Mouse (Mus musculus): ENCODE data around the gene Rbms1. TPM values are rescaled to one million over a fixed set of nuclear protein-coding genes. Genes with fewer than 3 reads are reported as not detected.
A peak's percentile ranks its signal among the peaks of the same experiment; 100 is the strongest.
"Not testable (repeated sequence)": the region's sequence is repeated elsewhere in the genome, so short reads cannot be mapped to it uniquely, and the experiment has no call there.

The Rbms1 gene
- polyA plus RNA-seq, 1 experiment from 2014 or later, result 64.7 TPM

DNA sequence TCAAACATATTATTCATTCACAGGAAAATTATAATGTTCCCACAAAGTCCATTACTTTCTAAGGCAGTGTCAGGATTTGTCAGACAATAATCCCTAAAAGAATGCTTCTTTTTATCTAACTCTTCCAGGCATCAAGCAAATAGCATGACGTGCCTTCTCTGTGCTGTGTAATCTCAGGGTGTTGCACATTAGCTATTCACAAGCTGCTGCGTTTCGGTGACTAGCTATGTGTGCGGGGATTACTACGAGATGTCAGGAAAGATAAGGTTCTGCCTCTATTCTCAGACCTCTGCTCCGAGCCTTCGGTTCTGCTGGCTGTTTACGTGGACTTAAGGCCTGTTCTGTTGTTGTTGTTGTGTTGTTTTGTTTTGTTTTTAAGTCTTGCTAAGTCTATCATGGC, 130.7 kb downstream of the Rbms1 start:
- Histone ChIP-seq H3K4me3 (ENCODE audit: low read length) (no peak overlapping the region), H3K27ac (ENCODE audit: low read depth, low read length) (no peak overlapping the region), H3K4me1 (ENCODE audit: control insufficient read depth, insufficient read depth, low read depth, low read length) (peaks cover 3% of the 10 kb centered on the region), H3K27me3 (replicated peaks; ENCODE audit: control insufficient read depth, insufficient read depth, low read length) (no peaks in the 10 kb centered on the region), H3K36me3 (ENCODE audit: control insufficient read depth, insufficient read depth, low read length) (no peaks in the 10 kb centered on the region), H3K9ac (ENCODE audit: low read depth, low read length) (no peak overlapping the region), H3K4me2 (ENCODE audit: low read length) (no peak overlapping the region), H3K9me3 (ENCODE audit: control insufficient read depth, low read length) (no peaks in the 10 kb centered on the region)
- 69% methylated on average over 8 of the region's 8 CpGs for WGBS
- no peak for ATAC-seq

DNA sequence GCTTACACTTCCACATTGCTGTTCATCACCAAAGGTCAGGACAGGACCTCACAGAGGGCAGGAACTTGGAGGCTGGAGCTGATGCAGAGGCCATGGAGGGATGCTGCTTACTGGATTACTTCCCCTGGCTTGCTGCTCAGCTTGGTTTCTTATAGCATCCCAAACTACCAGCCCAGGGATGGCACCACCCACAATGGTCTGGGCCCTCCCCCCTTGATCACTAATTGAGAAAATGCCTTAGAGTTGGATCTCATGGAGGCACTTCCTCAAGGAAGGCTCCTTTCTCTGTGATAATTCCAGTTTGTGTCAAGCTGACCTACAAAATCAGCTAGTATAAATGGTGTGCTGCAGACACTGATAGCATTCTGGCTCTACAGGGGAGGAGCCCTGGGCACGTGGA, 132.5 kb downstream of the Rbms1 start:
- H3K27ac ChIP-seq (ENCODE audit: low read depth, low read length); H3K9me3 ChIP-seq (ENCODE audit: control insufficient read depth, low read length); H3K27me3 ChIP-seq (replicated peaks; ENCODE audit: control insufficient read depth, insufficient read depth, low read length); H3K4me3 ChIP-seq (ENCODE audit: low read length); H3K36me3 ChIP-seq (ENCODE audit: control insufficient read depth, insufficient read depth, low read length); H3K9ac ChIP-seq (ENCODE audit: low read depth, low read length); H3K4me2 ChIP-seq (ENCODE audit: low read length); H3K4me1 ChIP-seq (ENCODE audit: control insufficient read depth, insufficient read depth, low read depth, low read length); ATAC-seq: not testable (repeated sequence)
- 67% methylated on average over 1 of the region's 1 CpGs for WGBS

DNA sequence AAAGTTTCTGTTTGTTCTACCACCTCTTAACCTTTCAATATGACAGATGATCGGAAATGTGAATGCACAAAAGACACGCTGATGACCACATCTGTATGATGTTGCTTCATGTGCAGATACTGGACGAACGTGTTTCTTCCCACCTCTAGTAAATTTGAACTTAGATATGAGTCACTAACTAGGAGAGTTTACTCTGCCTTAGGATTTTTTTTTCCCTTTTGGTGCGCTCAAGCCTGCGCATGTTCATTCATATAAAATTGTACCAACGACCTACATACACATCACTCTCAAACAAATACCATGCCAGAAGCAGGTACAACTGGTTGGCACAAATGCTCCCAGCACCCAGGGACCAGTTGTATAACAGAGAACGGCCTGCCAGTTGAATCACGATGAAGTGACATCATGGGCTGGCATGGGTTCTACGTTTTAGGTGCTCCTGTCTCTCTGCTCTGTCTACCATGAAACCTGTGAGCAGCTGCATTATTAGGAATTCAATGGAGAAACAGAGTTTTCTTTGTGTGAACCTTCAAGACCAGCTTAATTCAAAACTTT, 134.0 kb downstream of the Rbms1 start:
- ATAC-seq, result no peak
- no peak overlapping the region for H3K27ac ChIP-seq (ENCODE audit: low read depth, low read length)
- H3K36me3 ChIP-seq (ENCODE audit: control insufficient read depth, insufficient read depth, low read length), result no peaks in the 10 kb centered on the region; the same call in 1 of the 2 replicates
- H3K4me2 ChIP-seq (ENCODE audit: low read length), result no peak overlapping the region
- no peaks in the 10 kb centered on the region for H3K27me3 ChIP-seq (replicated peaks; ENCODE audit: control insufficient read depth, insufficient read depth, low read length)
- 92% methylated on average over 10 of the region's 10 CpGs for WGBS
- H3K9ac ChIP-seq (ENCODE audit: low read depth, low read length), result no peak overlapping the region
- no peaks in the 10 kb centered on the region for H3K4me1 ChIP-seq (ENCODE audit: control insufficient read depth, insufficient read depth, low read depth, low read length)
- H3K9me3 ChIP-seq (ENCODE audit: control insufficient read depth, low read length), result no peaks in the 10 kb centered on the region
- H3K4me3 ChIP-seq (ENCODE audit: low read length), result no peak overlapping the region

DNA sequence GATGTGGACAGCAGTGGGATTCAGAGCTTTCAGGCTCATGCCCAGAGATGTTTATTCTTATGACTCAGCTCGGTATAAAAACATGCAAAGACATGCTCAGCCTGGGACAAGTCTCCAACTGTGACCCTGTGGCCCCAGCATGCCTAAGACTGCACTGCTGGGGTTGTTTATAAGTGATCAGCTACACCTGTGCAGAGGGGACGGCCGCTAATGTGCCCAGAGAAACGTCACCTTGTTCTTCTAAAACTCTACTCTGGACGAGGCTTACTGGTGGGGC, 135.9 kb downstream of the Rbms1 start:
- no peaks in the 10 kb centered on the region; the same call in 1 of the 2 replicates for H3K36me3 ChIP-seq (ENCODE audit: control insufficient read depth, insufficient read depth, low read length)
- no peak overlapping the region for H3K4me3 ChIP-seq (ENCODE audit: low read length)
- no peak for ATAC-seq
- no peak overlapping the region for H3K9ac ChIP-seq (ENCODE audit: low read depth, low read length)
- 87% methylated on average over 5 of the region's 5 CpGs for WGBS
- H3K4me2 ChIP-seq (ENCODE audit: low read length), result no peak overlapping the region
- H3K9me3 ChIP-seq (ENCODE audit: control insufficient read depth, low read length), result no peaks in the 10 kb centered on the region
- H3K27me3 ChIP-seq (replicated peaks; ENCODE audit: control insufficient read depth, insufficient read depth, low read length), result no peaks in the 10 kb centered on the region
- no peaks in the 10 kb centered on the region for H3K4me1 ChIP-seq (ENCODE audit: control insufficient read depth, insufficient read depth, low read depth, low read length)
- no peak overlapping the region for H3K27ac ChIP-seq (ENCODE audit: low read depth, low read length)

DNA sequence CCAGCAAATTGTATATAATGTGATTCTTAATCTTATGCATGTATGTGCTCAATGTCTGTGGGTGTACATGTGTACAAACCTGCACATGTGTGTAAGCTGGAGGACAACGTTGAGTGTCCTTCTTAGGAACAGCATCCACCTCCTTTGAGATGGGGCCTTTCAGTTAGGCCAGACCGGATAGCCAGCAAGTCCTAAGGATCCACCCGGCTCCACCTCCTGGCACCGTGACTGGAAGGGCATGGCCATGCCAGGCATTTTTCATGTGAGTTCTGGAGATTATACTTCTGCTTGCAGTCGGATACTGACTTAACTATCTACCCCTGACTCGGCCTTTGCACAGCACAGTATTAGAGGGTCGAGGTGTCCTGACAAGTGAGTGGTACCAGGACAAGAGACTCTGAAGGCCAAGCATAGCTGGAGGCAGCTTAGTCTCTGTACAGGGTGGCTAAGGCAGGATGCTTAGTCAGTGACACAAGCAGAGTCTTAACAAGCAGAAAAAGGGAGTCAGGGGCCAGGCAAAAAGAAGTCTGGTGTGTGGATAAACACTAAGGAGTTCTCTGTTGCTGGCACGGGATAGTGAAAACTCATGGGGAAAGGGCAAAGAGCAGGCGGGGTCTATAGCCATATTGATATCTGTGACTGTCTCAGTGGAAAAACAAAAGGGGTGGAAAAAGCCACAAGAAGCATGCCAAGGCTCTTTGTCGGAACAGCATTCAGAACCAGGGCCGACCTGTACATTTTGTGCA, 136.4 kb downstream of the Rbms1 start:
- no peaks in the 10 kb centered on the region; the same call in 1 of the 2 replicates for H3K36me3 ChIP-seq (ENCODE audit: control insufficient read depth, insufficient read depth, low read length)
- H3K9ac ChIP-seq (ENCODE audit: low read depth, low read length), result no peak overlapping the region
- no peak overlapping the region for H3K27ac ChIP-seq (ENCODE audit: low read depth, low read length)
- H3K4me3 ChIP-seq (ENCODE audit: low read length), result no peak overlapping the region
- no peak overlapping the region for H3K4me2 ChIP-seq (ENCODE audit: low read length)
- no peaks in the 10 kb centered on the region for H3K27me3 ChIP-seq (replicated peaks; ENCODE audit: control insufficient read depth, insufficient read depth, low read length)
- 81% methylated on average over 11 of the region's 11 CpGs for WGBS
- no peaks in the 10 kb centered on the region for H3K4me1 ChIP-seq (ENCODE audit: control insufficient read depth, insufficient read depth, low read depth, low read length)
- H3K9me3 ChIP-seq (ENCODE audit: control insufficient read depth, low read length), result no peaks in the 10 kb centered on the region
- peak; percentile 46 for ATAC-seq

DNA sequence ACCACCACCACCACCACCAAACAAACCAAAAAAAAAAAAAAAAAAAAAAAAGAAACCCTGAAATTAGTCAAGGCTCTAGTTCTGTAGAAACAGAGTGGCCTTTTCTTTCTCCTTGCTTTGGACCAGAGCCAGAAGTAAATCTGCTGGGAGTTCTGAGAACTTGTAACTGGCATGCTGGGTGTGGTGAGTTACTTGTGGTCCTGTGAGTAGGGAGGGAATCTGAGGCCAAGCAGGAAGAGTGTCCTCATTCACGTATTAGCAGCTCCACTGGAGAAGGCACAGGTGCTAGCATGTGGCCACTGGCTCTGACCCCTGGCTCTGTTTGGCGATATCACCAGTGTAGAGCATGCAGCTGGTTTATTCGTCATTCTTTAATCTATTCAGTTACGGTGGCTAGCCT, 137.3 kb downstream of the Rbms1 start:
- H3K27ac ChIP-seq (ENCODE audit: low read depth, low read length), result no peak overlapping the region
- no peak overlapping the region for H3K4me2 ChIP-seq (ENCODE audit: low read length)
- no peak overlapping the region for H3K9ac ChIP-seq (ENCODE audit: low read depth, low read length)
- no peak for ATAC-seq
- H3K9me3 ChIP-seq (ENCODE audit: control insufficient read depth, low read length), result no peaks in the 10 kb centered on the region
- H3K27me3 ChIP-seq (replicated peaks; ENCODE audit: control insufficient read depth, insufficient read depth, low read length), result no peaks in the 10 kb centered on the region
- H3K4me1 ChIP-seq (ENCODE audit: control insufficient read depth, insufficient read depth, low read depth, low read length), result no peaks in the 10 kb centered on the region
- H3K36me3 ChIP-seq (ENCODE audit: control insufficient read depth, insufficient read depth, low read length), result no peaks in the 10 kb centered on the region; the same call in 1 of the 2 replicates
- 55% methylated on average over 4 of the region's 4 CpGs for WGBS
- no peak overlapping the region for H3K4me3 ChIP-seq (ENCODE audit: low read length)

DNA sequence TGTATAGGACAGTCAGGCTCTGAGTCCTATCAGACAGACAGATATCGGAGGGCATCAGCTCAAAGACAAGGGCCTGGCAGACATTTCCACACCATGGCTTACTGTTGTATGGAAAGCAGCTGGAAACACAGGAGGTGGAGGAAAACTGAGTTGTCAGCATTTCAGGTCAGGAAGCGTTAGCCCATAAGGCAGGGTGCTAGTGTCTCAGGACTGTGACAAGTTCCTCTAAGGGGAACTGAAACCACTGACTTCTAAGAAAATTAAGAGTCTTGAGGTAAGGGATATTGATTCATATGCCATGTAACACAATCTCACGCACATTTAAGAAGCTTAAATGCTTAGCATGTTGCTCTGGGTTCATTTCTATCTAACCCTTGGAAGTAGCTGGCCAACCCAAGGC, 141.4 kb downstream of the Rbms1 start:
- 86% methylated on average over 3 of the region's 3 CpGs for WGBS
- H3K4me2 ChIP-seq (ENCODE audit: low read length), result no peak overlapping the region
- H3K9ac ChIP-seq (ENCODE audit: low read depth, low read length), result no peak overlapping the region
- no peak for ATAC-seq
- H3K4me3 ChIP-seq (ENCODE audit: low read length), result no peak overlapping the region
- no peak overlapping the region for H3K27ac ChIP-seq (ENCODE audit: low read depth, low read length)
- H3K9me3 ChIP-seq (ENCODE audit: control insufficient read depth, low read length), result no peaks in the 10 kb centered on the region
- no peaks in the 10 kb centered on the region for H3K4me1 ChIP-seq (ENCODE audit: control insufficient read depth, insufficient read depth, low read depth, low read length)
- no peaks in the 10 kb centered on the region for H3K27me3 ChIP-seq (replicated peaks; ENCODE audit: control insufficient read depth, insufficient read depth, low read length)
- no peaks in the 10 kb centered on the region; the same call in 1 of the 2 replicates for H3K36me3 ChIP-seq (ENCODE audit: control insufficient read depth, insufficient read depth, low read length)

DNA sequence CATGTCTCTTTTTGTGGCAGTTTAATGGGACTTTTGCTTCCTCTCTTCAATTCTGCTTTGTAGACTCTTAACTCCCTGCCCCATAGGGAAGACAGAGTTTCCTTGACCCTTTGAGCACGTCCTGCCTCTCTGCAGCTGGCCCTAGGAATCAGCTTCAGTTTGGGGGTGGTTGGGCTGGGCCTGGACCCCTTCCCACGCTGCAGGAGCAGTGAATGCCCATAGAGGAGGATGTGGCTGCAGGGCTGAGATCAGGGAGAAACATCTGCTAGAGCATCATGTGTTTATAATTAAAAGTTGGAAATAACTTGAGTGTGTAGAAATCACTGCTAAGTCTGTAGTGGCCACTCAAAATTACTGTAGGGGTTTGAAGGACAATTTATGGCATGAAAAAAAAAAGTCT, 144.4 kb downstream of the Rbms1 start:
- no peak for ATAC-seq
- no peak overlapping the region for H3K27ac ChIP-seq (ENCODE audit: low read depth, low read length)
- WGBS, result 20% methylated on average over 2 of the region's 2 CpGs
- no peaks in the 10 kb centered on the region for H3K27me3 ChIP-seq (replicated peaks; ENCODE audit: control insufficient read depth, insufficient read depth, low read length)
- H3K4me2 ChIP-seq (ENCODE audit: low read length), result no peak overlapping the region
- no peaks in the 10 kb centered on the region for H3K9me3 ChIP-seq (ENCODE audit: control insufficient read depth, low read length)
- peaks cover 5% of the 10 kb centered on the region; the same call in 1 of the 2 replicates for H3K4me1 ChIP-seq (ENCODE audit: control insufficient read depth, insufficient read depth, low read depth, low read length)
- H3K4me3 ChIP-seq (ENCODE audit: low read length), result no peak overlapping the region
- H3K36me3 ChIP-seq (ENCODE audit: control insufficient read depth, insufficient read depth, low read length), result no peaks in the 10 kb centered on the region
- H3K9ac ChIP-seq (ENCODE audit: low read depth, low read length), result no peak overlapping the region

DNA sequence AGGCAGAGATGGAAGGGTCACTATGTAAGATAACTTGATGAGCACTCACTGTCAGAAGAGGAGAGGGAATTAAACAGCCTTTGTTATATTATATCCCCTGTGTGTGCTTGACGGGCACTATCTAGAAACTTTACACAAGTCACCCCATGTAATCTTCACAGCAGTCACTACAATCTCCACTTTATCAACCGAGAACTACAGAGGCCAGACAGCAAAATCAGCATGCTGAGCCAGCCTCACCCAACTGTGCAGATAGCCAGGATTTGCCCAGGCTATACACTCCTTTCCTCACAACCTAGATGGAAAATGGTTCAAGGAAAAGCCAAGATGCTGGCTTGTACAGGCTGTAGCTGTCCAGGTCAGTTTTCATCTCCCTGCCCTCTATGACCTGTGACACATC, 146.7 kb downstream of the Rbms1 start:
- Histone ChIP-seq H3K27me3 (replicated peaks; ENCODE audit: control insufficient read depth, insufficient read depth, low read length) (no peaks in the 10 kb centered on the region), H3K36me3 (ENCODE audit: control insufficient read depth, insufficient read depth, low read length) (no peaks in the 10 kb centered on the region), H3K4me3 (ENCODE audit: low read length) (no peak overlapping the region), H3K4me1 (ENCODE audit: control insufficient read depth, insufficient read depth, low read depth, low read length) (peaks cover 5% of the 10 kb centered on the region; the same call in 1 of the 2 replicates), H3K4me2 (ENCODE audit: low read length) (no peak overlapping the region), H3K27ac (ENCODE audit: low read depth, low read length) (no peak overlapping the region), H3K9ac (ENCODE audit: low read depth, low read length) (no peak overlapping the region), H3K9me3 (ENCODE audit: control insufficient read depth, low read length) (no peaks in the 10 kb centered on the region)
- 77% methylated on average over 2 of the region's 2 CpGs for WGBS
- no peak for ATAC-seq
